Mouse (Mus musculus) gastrocnemius, postnatal 25 days (tissue): ENCODE measurements around the gene Hist1h4a. TPM values are rescaled to one million over a fixed set of nuclear protein-coding genes. Genes with fewer than 3 reads are reported as not detected.
"Not testable (repeated sequence)": the region's sequence is repeated elsewhere in the genome, so short reads cannot be mapped to it uniquely, and the experiment has no call there.

ENCODE experiments used
- DNase-seq: peaks from one replicate; pipeline ENCODE4 v3.0.0; 2022
- total RNA-seq, 2 experiments: library from RNA; stranded (reverse); gene quantifications; 1 replicate in 1 of 2; 2 replicates in 1 of 2; pipeline ENCODE4 v1.2.3; 2021

The Hist1h4a gene
- total RNA-seq, 2 experiments from 2014 or later, result 8.0 to 13.6 TPM

DNA sequence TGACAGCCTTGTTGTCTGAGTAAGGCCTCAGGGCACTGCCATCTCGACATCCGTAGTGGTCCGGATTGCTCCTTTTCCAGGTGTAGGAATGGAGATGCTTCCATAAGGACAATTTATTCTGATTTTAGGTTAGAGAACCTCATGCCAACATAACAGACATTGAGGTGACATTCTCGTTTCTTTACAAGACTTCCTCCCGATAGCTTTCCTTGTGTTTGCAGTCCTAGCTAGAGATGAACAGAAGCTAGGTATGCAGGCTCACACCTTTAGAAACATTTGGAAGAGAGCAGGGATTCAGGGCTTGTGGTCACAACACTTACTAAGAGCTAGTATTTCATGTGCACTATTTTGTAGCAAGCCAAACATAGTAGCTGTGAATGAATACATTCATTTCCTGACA, 17.8 kb downstream of the Hist1h4a start:
- DNase-seq, result no peak

DNA sequence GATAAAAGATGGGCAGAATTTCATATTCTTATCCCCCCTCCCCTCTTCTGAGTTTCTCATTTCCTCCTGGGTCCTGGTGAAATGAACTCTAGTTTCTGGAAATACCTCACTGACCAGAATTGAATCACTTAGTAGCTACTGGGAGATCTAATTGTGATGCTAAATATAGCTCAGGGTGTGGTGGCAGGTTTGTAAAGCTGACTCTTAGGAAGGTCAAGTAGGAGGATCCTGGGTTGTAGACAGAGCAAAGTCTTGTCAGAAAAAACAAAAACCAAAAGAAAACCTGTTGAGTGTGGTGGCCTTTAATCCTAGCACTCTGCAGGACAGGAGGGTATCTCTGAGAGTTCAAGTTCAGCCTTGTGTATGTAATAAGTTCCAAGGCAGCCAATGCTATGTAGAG, 19.0 kb downstream of the Hist1h4a start:
- no peak for DNase-seq

DNA sequence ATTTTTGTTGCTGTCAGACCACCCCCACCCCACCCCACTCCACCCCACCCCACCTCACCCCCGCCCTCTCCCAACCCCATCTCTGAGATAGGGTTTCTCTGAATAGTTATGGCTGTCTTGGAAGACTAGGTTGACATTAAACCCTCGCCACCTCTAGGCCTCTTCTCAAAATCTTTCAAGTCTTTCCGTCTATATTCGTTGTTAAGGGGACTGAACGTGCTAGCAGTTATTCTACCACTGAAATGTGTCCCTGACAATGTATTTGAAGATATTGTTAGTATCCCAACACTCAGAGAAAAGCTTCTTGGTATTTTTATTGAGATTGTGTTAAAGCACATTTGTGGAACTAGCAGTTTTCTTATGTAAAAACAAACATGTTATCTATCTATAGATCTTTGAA, 20.1 kb downstream of the Hist1h4a start:
- DNase-seq, result no peak

DNA sequence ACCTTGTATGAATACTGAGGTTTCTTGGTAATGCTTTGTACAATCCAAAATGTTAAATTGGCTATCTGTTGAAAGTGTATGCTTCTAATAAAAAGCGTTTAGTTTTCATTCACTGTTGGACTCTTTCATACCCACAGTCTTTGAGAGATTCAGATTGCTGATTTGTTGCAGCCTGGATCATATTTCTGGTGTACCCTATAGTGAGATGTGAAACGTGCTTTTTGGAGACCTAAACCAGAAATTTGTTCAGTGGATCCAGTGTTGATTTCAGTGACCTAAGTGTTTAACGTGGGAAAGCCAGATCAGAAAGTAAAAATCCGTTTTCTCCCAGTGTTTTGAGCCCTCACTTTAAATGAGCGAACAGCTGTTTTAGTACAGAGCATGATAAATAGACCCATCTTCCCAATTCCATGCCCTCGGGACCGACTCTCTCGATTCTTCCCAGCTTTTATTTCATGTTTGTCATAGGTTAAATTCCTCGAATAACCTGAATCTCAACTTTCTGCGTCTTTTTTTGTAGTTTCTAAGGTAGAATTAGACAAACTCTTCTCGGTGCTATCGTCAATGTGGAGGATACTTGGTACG, 20.7 kb downstream of the Hist1h4a start:
- DNase-seq, result no peak

DNA sequence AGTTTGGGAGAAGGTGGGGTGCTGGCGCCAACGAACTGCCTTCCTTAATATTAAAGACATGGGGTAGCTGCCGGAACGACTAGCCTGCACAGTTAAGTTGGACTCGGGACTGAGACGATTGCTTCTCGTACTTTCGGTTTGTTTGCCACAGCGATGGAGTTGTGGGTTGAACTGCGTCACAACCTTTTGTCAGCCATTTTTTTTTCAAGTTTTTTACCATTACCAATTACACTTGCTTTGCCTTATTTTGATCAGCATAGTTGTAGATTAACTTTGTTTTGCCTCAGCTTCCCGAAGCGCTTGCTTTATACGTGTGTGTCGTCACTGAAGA, 21.1 kb downstream of the Hist1h4a start:
- DNase-seq, result no peak

DNA sequence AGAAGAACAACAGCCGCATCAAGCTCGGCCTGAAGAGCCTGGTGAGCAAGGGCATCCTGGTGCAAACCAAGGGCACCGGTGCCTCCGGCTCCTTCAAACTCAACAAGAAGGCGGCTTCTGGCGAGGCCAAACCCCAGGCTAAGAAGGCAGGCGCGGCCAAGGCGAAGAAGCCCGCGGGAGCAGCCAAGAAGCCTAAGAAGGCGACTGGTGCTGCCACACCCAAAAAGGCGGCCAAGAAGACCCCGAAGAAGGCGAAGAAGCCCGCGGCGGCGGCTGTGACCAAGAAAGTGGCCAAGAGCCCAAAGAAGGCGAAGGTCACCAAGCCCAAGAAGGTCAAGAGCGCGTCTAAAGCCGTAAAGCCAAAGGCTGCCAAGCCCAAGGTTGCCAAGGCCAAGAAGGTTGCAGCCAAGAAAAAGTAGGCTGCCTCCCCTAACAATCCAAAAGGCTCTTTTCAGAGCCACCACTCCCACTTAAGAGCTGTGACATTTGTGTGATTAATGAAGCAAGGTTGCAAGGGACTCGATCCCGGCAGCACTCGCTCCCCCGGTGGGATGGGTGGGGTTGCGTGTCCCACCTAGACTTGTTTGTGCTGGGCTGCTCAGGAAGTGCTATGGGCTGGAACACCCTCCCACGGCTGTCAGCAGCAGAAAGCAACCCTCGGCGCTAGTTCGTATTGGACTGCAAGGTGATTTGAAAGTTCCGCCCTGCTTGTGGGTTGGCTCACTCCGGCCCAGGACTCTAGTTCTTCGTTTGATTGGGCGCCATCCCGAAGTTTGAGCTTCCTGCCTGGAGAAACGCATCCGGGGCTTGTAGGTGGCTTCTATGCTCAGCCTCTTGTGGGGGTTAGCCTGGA, 21.7 kb downstream of the Hist1h4a start:
- DNase-seq, result peak; percentile 94

DNA sequence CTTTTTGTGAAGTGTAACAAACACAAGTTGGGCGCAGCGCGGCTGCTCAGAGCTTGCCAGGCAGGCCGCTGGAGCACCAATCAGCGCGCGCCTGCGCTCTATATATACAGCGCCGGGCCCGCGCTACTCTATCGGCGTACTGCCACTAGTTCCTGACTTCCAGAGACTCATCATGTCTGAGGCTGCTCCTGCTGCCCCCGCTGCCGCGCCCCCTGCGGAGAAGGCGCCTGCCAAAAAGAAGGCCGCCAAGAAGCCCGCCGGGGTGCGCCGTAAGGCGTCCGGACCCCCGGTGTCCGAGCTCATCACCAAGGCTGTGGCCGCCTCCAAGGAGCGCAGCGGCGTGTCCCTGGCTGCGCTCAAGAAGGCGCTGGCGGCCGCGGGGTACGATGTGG, 22.4 kb downstream of the Hist1h4a start, which contains the start of gene Hist1h1c:
TSS of gene Hist1h1c (plus strand) at position 132 of the 392 bp plus-strand sequence.
- DNase-seq, result peak; percentile 89

DNA sequence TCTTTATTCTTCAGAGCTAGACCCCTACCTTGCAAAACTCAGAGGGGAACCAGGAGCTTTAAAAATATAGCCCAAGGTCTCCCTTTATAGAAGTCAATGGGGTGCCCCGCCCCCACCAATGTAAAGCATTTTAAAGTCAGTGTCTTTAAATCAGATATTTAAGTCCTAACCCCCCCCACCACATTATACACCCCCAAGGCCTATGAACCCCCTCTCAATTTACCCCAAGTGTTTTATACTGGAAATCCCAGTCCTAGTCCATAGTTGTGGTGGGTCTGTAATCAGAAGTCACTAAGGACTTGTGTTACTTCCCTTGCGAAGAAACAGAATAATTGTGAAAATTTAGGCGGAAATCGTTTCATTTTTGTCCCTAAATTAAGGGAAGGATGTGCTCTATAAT, 23.0 kb downstream of the Hist1h4a start:
- DNase-seq, result no peak

DNA sequence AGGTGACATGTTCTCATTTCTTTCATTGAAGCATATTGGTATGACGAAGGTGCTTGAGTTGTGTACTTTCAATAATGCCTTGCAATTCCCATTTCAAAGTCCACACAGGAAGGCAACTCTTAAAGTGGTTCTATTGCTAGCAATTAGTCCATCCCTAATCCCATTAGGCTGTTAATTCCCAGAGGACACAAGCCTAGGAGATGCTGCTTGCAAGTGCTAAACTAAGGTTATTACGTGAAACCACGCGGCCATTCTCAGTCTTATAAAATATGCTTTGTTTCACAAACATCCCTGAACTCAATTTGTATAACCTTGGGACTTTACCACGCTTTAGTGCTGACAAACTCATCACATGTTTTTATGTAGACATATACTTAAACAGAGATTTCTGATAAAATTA, 23.9 kb downstream of the Hist1h4a start:
- DNase-seq, result no peak

DNA sequence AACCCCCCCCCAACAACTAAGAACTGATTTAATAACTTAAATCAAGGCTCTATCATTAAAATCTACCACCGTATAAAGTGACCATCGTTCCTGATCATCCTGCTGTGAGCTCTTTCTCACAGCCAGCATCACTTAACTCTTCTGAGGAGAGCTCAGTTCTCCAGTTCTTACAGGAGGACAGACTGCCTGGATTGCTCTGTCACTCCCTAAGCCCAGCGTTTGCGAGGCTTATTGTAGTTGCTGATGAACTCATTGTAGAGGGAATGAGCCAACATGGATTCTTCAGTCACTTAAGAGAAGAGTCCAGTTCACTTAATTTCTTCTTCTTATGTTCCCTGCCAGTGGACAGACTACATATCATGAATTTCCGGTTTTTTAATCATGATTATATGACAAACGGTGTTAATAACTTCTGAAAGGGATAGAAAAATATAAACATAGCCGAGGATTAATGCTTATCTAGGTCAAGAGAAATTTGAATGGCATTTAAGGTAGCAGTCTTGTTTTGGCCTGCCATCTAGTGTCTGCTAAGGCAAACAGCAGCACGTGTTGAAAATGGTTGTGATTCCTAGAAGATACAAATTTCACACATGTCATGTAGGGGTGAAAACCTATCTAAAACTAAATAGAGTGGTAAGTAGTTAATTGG, 28.8 kb downstream of the Hist1h4a start:
- DNase-seq, result no peak

DNA sequence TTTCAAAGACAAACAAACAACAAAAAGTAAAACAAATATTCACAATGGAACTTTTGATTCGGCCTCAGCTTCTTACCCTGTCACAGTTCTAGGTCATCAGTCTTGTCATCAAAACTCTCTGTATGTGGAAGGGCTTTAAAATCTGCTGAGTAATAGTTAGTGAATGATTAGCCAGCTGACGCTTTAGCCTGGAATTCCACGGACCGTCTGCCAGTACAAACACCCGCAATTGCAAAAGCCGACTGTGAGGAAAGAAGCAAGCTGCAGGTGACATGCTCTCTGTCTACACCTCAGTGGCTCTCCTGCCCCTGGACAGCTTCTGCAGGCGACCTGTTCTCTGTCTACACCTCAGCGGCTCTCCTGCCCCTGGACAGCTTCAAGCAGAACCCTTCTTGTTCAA, 30.6 kb downstream of the Hist1h4a start:
- DNase-seq, result no peak

DNA sequence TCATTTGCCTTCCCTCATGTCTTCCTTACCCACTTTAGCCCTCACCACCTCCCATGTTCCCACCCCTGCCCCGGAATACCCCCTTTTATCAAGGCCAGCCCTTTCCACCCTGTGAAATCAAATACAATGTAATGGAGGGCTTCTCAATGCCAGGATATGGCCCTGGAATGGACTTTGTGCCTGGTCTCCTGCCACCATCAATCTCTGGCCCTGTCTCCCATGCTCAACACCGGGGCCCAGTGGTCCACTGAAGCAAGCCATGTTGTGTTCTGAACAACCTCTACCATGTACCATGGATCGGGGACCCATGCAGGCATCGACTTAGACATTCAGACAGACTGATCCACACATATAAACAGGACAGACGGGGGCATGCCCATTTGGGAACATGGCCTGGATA, 31.3 kb downstream of the Hist1h4a start:
- no peak for DNase-seq

DNA sequence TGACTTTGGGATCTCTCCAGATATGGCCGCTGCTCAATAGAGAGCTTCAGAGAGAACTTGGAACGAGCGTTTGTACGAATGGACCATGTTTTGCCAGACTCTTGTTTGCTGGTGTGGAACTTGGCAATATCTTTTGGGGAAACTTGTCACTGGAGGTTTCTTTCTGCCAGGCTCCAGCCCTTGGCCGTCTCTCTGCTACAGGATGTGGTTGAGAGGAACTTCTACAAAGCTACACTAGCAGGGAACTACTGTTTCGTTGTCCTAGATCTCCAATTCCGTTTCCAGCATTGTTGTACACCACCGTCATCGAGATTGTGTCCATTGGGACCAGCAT, 31.9 kb downstream of the Hist1h4a start:
- DNase-seq, result no peak

DNA sequence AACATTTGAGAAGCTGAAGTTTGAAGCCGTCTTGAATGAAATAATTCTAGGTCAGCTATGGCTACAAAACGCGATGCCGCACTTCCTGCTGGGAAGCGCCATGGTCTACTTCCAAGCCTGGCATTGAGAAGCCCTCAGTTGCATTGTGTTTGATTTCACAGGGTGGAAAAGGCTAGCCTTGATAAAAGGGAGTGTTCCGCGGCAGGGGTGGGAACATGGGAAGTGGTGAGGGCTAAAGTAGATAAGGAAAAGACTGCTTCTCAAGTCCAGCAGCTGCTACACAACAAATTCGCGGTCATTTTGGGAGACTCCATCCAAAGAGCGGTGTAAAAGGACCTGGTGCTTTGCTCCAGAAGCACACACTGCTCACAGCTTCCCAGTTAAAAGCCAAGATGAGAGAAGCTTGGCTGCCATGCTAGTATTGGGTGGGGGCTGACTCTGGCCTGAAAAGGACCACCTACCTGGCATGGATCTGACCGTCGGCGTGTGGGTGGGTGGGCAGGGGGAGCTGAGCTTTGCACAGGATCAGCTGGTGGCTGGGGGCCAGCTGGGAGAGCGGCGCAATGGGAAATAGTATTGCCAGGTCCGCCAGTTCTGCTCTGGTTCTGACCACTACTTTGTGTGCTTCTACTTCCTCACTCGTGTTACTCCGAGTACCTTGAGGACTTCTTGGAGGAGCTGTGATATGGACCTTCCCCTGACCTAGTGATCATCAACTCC, 32.4 kb downstream of the Hist1h4a start:
- DNase-seq, result no peak

DNA sequence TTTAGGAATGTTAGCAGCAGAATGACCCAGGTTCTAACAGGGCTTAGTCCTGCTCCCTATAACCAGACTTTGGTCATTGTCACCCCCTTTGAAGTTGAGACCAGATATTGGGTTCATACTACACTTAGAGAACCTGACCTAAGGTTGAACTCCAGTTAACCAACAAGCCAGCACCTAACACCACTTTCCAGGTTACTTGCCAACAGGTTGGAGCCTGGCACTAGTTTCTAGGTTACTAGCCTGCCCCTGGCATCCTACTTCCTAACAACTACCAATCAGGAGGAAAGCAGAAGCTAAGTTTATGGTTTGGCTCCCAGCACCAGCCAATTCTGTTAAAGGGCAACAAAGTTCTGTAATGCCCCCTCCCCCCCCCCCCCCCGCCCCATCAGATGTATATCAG, 35.8 kb downstream of the Hist1h4a start:
- DNase-seq, result no peak

DNA sequence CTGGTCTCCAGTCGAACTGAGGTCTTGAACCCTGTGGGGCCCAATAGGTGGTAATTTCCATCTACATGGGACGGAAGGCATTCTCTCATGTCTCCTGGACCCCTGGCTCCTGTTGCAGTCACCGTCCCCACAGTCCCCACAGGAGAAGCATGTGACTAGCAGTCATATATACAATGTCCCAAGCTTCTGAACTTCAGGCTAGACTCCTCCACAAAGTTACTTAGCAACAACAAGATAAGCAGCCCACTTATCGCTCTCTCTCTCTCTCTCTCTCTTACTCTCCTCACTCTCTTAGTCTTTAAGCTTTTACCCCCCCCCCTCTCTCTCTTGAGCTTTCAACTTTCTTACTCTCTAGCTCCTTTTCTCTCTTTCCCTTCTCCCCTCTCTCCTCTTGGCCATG, 36.8 kb downstream of the Hist1h4a start:
- DNase-seq, result no peak

DNA sequence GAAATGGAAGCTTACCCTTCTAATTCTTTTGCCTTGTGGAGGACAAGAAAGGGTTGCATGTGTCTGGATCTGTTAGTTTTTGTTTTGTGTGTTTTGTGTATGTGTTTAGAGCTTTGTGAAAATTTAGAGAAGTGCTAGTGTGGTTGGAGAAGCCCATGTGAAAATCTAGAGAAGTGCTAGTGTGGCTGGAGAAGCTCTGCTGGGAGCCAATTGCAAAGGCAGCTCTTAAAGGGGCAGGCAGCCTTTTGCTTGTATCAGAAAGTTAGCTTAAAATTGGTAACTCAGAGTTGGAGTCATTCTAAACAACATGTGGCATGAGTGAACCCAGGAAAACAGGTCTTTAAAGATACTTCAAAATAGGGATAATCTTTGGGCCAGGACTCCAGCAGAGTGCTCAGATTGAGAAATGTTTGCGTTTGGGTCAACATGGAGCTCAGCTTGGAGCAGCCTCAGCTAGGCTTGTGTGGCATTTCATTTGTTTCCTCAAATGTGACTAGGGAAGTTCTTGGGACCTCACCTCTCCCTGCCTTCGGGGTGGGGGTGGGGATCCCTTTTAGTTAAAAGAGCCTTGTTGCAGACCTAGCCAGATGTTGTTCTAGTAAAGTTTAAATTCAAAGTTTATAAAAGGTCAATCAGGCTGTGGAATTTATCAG, 43.3 kb downstream of the Hist1h4a start:
- DNase-seq, result not testable (repeated sequence)

DNA sequence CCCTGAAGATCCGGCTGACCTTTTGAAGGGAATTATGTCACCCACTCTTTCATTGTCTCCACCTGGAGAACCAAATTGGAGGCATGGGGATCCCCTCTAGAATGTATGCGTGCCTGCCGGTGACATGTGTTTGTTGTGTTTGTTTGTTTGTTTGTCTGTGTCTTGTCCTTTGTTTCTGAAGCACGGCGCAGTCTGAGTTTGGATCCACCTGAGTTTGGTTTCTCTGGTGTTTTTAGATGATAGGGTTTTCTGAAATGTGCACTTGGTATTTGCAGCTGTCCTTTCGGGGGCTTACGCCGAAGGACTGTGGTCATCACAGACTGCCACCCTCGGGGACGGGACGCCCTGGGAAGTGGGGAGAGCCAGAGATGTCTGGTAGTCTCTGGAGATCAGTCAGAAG, 43.9 kb downstream of the Hist1h4a start:
- DNase-seq, result no peak

DNA sequence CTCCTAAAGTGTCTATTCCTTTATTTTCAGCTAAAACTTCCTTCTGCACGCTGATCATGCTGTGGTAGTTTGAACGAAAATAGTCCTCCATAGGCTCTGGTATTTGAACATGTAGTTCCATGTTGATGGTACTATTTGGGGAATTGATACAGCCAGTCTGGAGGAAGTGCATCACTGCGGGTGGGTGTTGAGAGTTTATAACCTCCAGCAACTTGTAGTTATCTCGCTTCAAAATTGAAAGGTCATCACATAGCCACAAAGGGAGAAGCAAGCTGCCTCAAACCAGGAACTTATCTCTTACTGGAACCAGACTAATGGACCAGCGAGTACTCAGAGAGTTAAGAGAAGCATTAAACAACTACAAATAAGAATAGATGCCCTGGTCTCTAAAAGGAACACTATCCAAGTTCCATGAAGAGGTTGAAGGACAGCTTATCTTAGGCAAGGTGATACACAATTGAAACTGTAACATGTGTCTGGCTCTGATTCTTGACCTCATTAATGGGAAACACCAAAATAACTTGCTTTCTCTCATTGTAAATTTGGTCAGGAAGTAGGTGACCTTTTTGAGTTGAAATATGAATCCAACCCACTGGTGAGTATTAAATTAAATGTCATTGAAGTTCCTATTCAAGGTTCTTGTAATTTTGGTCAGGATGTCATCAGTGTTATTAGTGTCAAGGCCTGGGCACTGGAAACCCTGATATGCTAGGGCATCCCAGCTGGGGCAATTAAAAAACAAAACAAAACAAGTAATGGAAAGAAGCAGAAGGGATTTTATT, 44.6 kb downstream of the Hist1h4a start:
- no peak for DNase-seq
